Mouse (Mus musculus): Measurements from ENCODE around the gene Cacfd1.
A peak's percentile ranks its signal among the peaks of the same experiment; 100 is the strongest.

Cacfd1 gene

GRCm38 (mm10) chr2:27009714-27010244, at the start of gene Cacfd1:
Cacfd1 (plus strand) TSS chr2:27009926.
- peak; percentile 58 for DNase-seq (ENCODE audit: low spot score)

- DNase-seq (ENCODE audit: low spot score): no peak
Observed at GRCm38 (mm10) chr2:26960756-26961155, 49.0 kb upstream of the Cacfd1 start.

- DNase-seq (ENCODE audit: low spot score): peak; percentile 87
Observed at GRCm38 (mm10) chr2:26963923-26964723, 45.6 kb upstream of the Cacfd1 start, which contains the start of gene Rexo4. Rexo4 (minus strand) TSS chr2:26964386.

GRCm38 (mm10) chr2:26964724-26965370, 44.9 kb upstream of the Cacfd1 start:
- no peak for DNase-seq (ENCODE audit: low spot score)

- DNase-seq (ENCODE audit: low spot score): no peak
Observed at GRCm38 (mm10) chr2:26967262-26967661, 42.5 kb upstream of the Cacfd1 start.

- DNase-seq (ENCODE audit: low spot score): no peak
Observed at GRCm38 (mm10) chr2:26973116-26973515, 36.6 kb upstream of the Cacfd1 start, which contains the start of gene Adamts13. Adamts13 (plus strand) TSS chr2:26973416.

GRCm38 (mm10) chr2:26973960-26974359, 35.8 kb upstream of the Cacfd1 start:
- DNase-seq (ENCODE audit: low spot score): no peak

GRCm38 (mm10) chr2:26980361-26980760, 29.4 kb upstream of the Cacfd1 start:
- DNase-seq (ENCODE audit: low spot score): no peak

GRCm38 (mm10) chr2:26984179-26984578, 25.5 kb upstream of the Cacfd1 start:
- DNase-seq (ENCODE audit: low spot score): no peak

- no peak for DNase-seq (ENCODE audit: low spot score)
Observed at GRCm38 (mm10) chr2:26984640-26985039, 25.1 kb upstream of the Cacfd1 start.

- no peak for DNase-seq (ENCODE audit: low spot score)
Observed at GRCm38 (mm10) chr2:26993936-26994335, 15.8 kb upstream of the Cacfd1 start.

- no peak for DNase-seq (ENCODE audit: low spot score)
Observed at GRCm38 (mm10) chr2:26997498-26997897, 12.2 kb upstream of the Cacfd1 start.

- no peak for DNase-seq (ENCODE audit: low spot score)
Observed at GRCm38 (mm10) chr2:26997993-26998392, 11.7 kb upstream of the Cacfd1 start.

- DNase-seq (ENCODE audit: low spot score): no peak
Observed at GRCm38 (mm10) chr2:27006255-27006654, 3.5 kb upstream of the Cacfd1 start.

- DNase-seq (ENCODE audit: low spot score): no peak
Observed at GRCm38 (mm10) chr2:27007701-27008100, 2.0 kb upstream of the Cacfd1 start.

GRCm38 (mm10) chr2:27017802-27018201, 8.1 kb downstream of the Cacfd1 start:
- DNase-seq (ENCODE audit: low spot score): no peak

GRCm38 (mm10) chr2:27019530-27019929, 9.8 kb downstream of the Cacfd1 start:
- DNase-seq (ENCODE audit: low spot score): no peak

GRCm38 (mm10) chr2:27021103-27021502, 11.4 kb downstream of the Cacfd1 start:
- no peak for DNase-seq (ENCODE audit: low spot score)

GRCm38 (mm10) chr2:27022612-27023011, 12.9 kb downstream of the Cacfd1 start:
- DNase-seq (ENCODE audit: low spot score): no peak

GRCm38 (mm10) chr2:27024136-27024535, 14.4 kb downstream of the Cacfd1 start:
- DNase-seq (ENCODE audit: low spot score): no peak

- DNase-seq (ENCODE audit: low spot score): no peak
Observed at GRCm38 (mm10) chr2:27025545-27025944, 15.8 kb downstream of the Cacfd1 start.

- no peak for DNase-seq (ENCODE audit: low spot score)
Observed at GRCm38 (mm10) chr2:27026332-27026731, 16.6 kb downstream of the Cacfd1 start.
